Mouse (Mus musculus): ENCODE data around the gene Igsf8. TPM values are rescaled to one million over a fixed set of nuclear protein-coding genes. Genes with fewer than 3 reads are reported as not detected.

Igsf8 gene
- 10.4 TPM for polyA plus RNA-seq (2015; fragmentation: Illumina TruSeq; extraction: RNeasy Lipid Tissue Mini Kit (QIAGEN cat#74804); ENCODE audit: insufficient read depth, low replicate concordance)

GRCm38 (mm10) chr1:172261477-172262078 lies at the start of gene Igsf8:
TSS of gene Igsf8 (plus strand) at chr1:172261641.

GRCm38 (mm10) chr1:172219451-172220406 lies 41.7 kb upstream of the Igsf8 start, which contains the start of gene Casq1:
TSS of gene Casq1 (minus strand) at chr1:172219868.

GRCm38 (mm10) chr1:172258314-172258713 lies 3.1 kb upstream of the Igsf8 start, which contains the start of gene Atp1a4:
TSS of gene Atp1a4 (minus strand) at chr1:172258414.

GRCm38 (mm10) chr1:172297611-172298537 lies 36.4 kb downstream of the Igsf8 start, which contains the start of gene Atp1a2:
TSS of gene Atp1a2 (minus strand) at chr1:172298064.

GRCm38 (mm10) chr1:172329131-172329530 lies 67.7 kb downstream of the Igsf8 start, which contains the start of gene Kcnj9:
TSS of gene Kcnj9 (minus strand) at chr1:172329318.

GRCm38 (mm10) chr1:172340729-172341321 lies 79.4 kb downstream of the Igsf8 start, which contains the start of gene Kcnj10:
TSS of gene Kcnj10 (plus strand) at chr1:172341210.

Other genes with a start within 250 kb of the Igsf8 start
- 3.0 TPM for gene Vangl2, start 233.2 kb upstream of the Igsf8 start, polyA plus RNA-seq (2015; fragmentation: Illumina TruSeq; extraction: RNeasy Lipid Tissue Mini Kit (QIAGEN cat#74804); ENCODE audit: insufficient read depth, low replicate concordance)
- gene Nhlh1, start 204.1 kb upstream of the Igsf8 start, polyA plus RNA-seq (2015; fragmentation: Illumina TruSeq; extraction: RNeasy Lipid Tissue Mini Kit (QIAGEN cat#74804); ENCODE audit: insufficient read depth, low replicate concordance) = not detected
- 204 TPM for gene Copa, start 179.1 kb upstream of the Igsf8 start, polyA plus RNA-seq (2015; fragmentation: Illumina TruSeq; extraction: RNeasy Lipid Tissue Mini Kit (QIAGEN cat#74804); ENCODE audit: insufficient read depth, low replicate concordance)
- 79.4 TPM for gene Ncstn, start 178.8 kb upstream of the Igsf8 start, polyA plus RNA-seq (2015; fragmentation: Illumina TruSeq; extraction: RNeasy Lipid Tissue Mini Kit (QIAGEN cat#74804); ENCODE audit: insufficient read depth, low replicate concordance)
- gene Pex19, start 134.9 kb upstream of the Igsf8 start, polyA plus RNA-seq (2015; fragmentation: Illumina TruSeq; extraction: RNeasy Lipid Tissue Mini Kit (QIAGEN cat#74804); ENCODE audit: insufficient read depth, low replicate concordance) = 45.3 TPM
- 98.3 TPM for gene Dcaf8, start 113.6 kb upstream of the Igsf8 start, polyA plus RNA-seq (2015; fragmentation: Illumina TruSeq; extraction: RNeasy Lipid Tissue Mini Kit (QIAGEN cat#74804); ENCODE audit: insufficient read depth, low replicate concordance)
- 108 TPM for gene Pea15a, start 54.8 kb upstream of the Igsf8 start, polyA plus RNA-seq (2015; fragmentation: Illumina TruSeq; extraction: RNeasy Lipid Tissue Mini Kit (QIAGEN cat#74804); ENCODE audit: insufficient read depth, low replicate concordance)
- gene Casq1, start 41.8 kb upstream of the Igsf8 start, polyA plus RNA-seq (2015; fragmentation: Illumina TruSeq; extraction: RNeasy Lipid Tissue Mini Kit (QIAGEN cat#74804); ENCODE audit: insufficient read depth, low replicate concordance) = 0.29 TPM
- gene Atp1a4, start 3.2 kb upstream of the Igsf8 start, polyA plus RNA-seq (2015; fragmentation: Illumina TruSeq; extraction: RNeasy Lipid Tissue Mini Kit (QIAGEN cat#74804); ENCODE audit: insufficient read depth, low replicate concordance) = 0.07 TPM
- 3.0 TPM for gene Atp1a2, start 36.4 kb downstream of the Igsf8 start, polyA plus RNA-seq (2015; fragmentation: Illumina TruSeq; extraction: RNeasy Lipid Tissue Mini Kit (QIAGEN cat#74804); ENCODE audit: insufficient read depth, low replicate concordance)
- 1.7 TPM for gene Kcnj9, start 67.7 kb downstream of the Igsf8 start, polyA plus RNA-seq (2015; fragmentation: Illumina TruSeq; extraction: RNeasy Lipid Tissue Mini Kit (QIAGEN cat#74804); ENCODE audit: insufficient read depth, low replicate concordance)
- 23.5 TPM for gene Kcnj10, start 79.6 kb downstream of the Igsf8 start, polyA plus RNA-seq (2015; fragmentation: Illumina TruSeq; extraction: RNeasy Lipid Tissue Mini Kit (QIAGEN cat#74804); ENCODE audit: insufficient read depth, low replicate concordance)
- 33.5 TPM for gene Pigm, start 114.9 kb downstream of the Igsf8 start, polyA plus RNA-seq (2015; fragmentation: Illumina TruSeq; extraction: RNeasy Lipid Tissue Mini Kit (QIAGEN cat#74804); ENCODE audit: insufficient read depth, low replicate concordance)
- gene Slamf9, start 213.7 kb downstream of the Igsf8 start, polyA plus RNA-seq (2015; fragmentation: Illumina TruSeq; extraction: RNeasy Lipid Tissue Mini Kit (QIAGEN cat#74804); ENCODE audit: insufficient read depth, low replicate concordance) = 9.1 TPM
- gene Igsf9, start 220.1 kb downstream of the Igsf8 start, polyA plus RNA-seq (2015; fragmentation: Illumina TruSeq; extraction: RNeasy Lipid Tissue Mini Kit (QIAGEN cat#74804); ENCODE audit: insufficient read depth, low replicate concordance) = 3.2 TPM
- gene Tagln2, start 238.4 kb downstream of the Igsf8 start, polyA plus RNA-seq (2015; fragmentation: Illumina TruSeq; extraction: RNeasy Lipid Tissue Mini Kit (QIAGEN cat#74804); ENCODE audit: insufficient read depth, low replicate concordance) = 194 TPM

Measured in spleen, adult 10 weeks (tissue).